Mouse (Mus musculus) lung, adult 2 months (tissue): ENCODE measurements around the gene Gfra4.

Experiments used
- CTCF ChIP-seq: fragments of 200-500 bp; IDR thresholded peaks from 2 replicates; pipeline ENCODE4 v1.5.1; 2011; ENCODE audit warnings: mild to moderate bottlenecking, low read length, control low read depth; ENCODE audit not compliant: insufficient read depth
- POLR2A ChIP-seq: fragments of 200-500 bp; IDR thresholded peaks from 2 replicates; pipeline ENCODE4 v1.6.1; 2011; ENCODE audit warnings: low read depth, mild to moderate bottlenecking, control low read depth, low read length, borderline replicate concordance; ENCODE audit errors: extremely low read depth

DNA sequence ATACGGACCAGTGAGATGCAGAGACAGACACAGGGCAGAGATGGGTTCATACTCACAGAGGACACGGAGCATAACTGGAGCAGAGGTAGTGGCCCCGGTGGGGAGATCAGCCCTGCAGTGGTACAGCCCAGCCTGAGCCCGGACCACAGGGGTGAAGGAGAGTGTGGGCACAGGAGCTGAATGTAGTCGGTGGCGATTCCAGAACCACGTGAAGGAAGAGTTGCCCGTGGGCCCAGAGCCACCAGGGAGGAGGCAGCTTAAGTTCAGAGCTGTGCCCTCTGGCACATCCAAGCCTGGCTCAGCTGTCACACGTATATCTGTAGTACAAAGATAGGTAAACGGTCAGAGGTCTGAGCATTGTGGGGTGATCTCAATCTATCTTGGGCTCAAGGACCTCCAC, 29.6 kb upstream of the Gfra4 start:
- no peak for TF ChIP-seq CTCF
- no peak for TF ChIP-seq POLR2A
